Mouse (Mus musculus): ENCODE measurements at regions not wholly inside any gene's neighbourhood (a gene's known extent, or its start where the extent isn't known, plus 50 kb on each side); places are given as distances from the start of the nearest gene placed in this dataset.
"Not testable (repeated sequence)": the region's sequence is repeated elsewhere in the genome, so short reads cannot be mapped to it uniquely, and the experiment has no call there.

DNA sequence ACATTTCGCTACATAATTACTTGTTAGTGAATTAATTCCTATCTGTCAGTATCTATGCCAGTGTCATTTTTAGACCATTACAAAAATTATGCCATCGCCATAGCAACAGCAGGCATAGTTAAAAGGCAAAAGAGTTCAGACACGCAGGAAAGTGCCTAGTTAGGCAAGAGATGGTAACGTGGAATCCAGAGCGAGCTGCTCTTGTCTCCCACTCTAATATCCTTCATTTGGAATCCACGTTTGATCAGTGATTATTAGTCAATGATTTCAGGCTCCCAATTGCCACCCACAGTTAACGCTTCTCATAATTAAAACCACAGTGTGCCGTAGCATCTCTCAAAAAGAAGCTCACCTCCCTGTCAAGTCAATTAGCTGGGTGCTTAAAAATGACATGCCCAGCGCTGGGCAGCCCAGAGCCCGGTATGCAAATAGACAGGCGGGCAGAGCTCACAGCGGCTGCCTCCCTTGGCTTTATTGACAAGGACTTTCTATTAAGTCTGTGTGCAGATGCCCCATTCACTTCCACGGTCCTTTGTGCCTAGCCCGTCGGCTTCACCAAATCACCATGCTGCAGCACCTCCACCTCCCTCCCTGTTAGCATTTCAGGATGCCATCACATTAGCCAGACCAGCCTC, 325.4 kb upstream of the Irx2 start:
- DNase-seq (ENCODE audit: low read depth): peak; percentile 65

GRCm38 (mm10) chr13:72324041-72324690, 304.5 kb upstream of the Irx2 start:
- no peak for TF ChIP-seq CTCF (IDR thresholded peaks at IDR 0.05; ENCODE audit: borderline replicate concordance, extremely low read depth, insufficient read depth, insufficient read length)
- no peak for TF ChIP-seq POLR2A (IDR thresholded peaks at IDR 0.05; ENCODE audit: borderline replicate concordance, extremely low read depth, insufficient read depth, insufficient read length, poor library complexity, severe bottlenecking)
- DNase-seq (ENCODE audit: low read depth): peak; percentile 64

More for the DNA sequence above, 325.4 kb upstream of the Irx2 start:
- TF ChIP-seq CTCF (IDR thresholded peaks at IDR 0.05; ENCODE audit: borderline replicate concordance, extremely low read depth, insufficient read depth, insufficient read length) (no peak), POLR2A (IDR thresholded peaks at IDR 0.05; ENCODE audit: borderline replicate concordance, extremely low read depth, insufficient read depth, insufficient read length, poor library complexity, severe bottlenecking) (no peak)

DNA sequence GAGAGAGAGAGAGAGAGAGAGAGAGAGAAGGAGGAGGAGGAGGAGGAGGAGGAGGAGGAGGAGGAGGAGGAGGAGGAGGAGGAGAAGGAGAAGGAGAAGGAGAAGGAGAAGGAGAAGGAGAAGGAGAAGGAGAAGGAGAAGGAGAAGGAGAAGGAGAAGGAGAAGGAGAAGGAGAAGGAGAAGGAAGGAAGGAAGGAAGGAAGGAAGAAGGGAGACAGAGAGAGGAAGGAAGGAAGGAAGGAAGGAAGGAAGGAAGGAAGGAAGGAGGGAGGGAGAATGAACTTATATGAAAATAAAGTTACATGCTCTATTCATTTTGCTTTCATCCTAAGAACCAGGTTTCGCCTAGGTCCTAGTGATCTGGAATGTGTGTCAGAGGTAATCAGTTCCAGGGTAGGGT, 302.4 kb upstream of the Irx2 start:
- DNase-seq (ENCODE audit: low read depth): not testable (repeated sequence)

DNA sequence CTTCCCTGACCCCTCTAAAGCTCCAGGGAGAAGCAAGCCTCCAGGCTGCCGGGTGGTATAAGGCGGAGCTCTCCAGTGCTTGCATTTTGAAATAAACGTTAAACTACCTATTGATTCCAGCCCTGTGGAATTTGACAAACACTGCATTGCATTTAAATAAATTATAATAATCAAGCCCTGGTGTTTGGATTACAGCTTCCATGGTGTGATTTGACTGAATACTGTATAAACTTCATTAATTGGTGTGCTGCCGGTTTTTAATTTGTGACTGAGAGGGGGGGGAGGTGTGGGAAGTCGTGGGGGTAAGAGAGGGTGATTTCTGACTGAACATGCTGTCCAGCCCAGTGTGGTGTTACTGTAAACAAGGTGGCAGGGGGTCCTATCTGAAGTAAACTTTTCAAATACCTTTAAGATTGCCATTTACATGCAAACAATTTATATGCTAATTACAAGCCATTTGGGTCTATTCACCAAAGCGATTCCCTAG, 282.9 kb upstream of the Irx2 start:
- DNase-seq (ENCODE audit: low read depth): peak; percentile 85

DNA sequence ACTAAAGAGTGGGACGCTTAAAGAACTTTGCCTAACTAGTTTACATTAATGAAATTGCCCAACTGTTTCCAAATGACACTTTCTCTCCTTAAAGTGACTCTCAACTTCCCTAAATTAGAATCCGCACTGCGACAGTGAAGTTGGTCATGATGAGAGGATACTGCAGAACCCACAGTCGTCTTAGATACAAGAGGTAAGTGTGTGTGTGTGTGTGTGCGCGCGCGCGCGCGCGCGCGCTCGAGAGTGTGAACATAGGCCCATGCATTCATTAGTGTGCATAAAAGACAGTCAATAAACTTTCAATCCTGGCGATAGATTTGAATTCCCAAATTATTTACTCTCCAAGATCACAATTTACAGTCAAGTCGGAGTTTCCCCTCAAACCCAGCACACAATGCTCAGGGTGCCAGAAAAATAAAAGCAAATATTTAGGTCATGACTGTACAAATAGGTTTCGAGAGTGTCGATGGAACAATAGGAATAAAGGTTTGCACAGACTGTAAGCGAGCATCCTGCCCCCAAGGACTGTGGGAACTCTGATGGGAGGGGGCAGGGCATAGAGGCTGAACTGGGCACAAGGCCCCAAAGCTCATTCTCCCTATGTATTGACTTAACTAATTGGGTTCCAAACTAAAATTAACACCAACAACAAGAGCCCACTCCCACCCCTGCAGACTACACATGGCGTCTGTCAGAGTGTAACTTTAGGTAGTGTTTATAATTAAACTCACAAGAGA, 282.2 kb upstream of the Irx2 start:
- TF ChIP-seq CTCF (IDR thresholded peaks at IDR 0.05; ENCODE audit: borderline replicate concordance, extremely low read depth, insufficient read depth, insufficient read length): no peak

More for the DNA sequence above, 282.9 kb upstream of the Irx2 start:
- TF ChIP-seq CTCF (IDR thresholded peaks at IDR 0.05; ENCODE audit: borderline replicate concordance, extremely low read depth, insufficient read depth, insufficient read length) (no peak), POLR2A (IDR thresholded peaks at IDR 0.05; ENCODE audit: borderline replicate concordance, extremely low read depth, insufficient read depth, insufficient read length, poor library complexity, severe bottlenecking) (no peak)

GRCm38 (mm10) chr13:72346944-72347586, 281.6 kb upstream of the Irx2 start:
- no peak for TF ChIP-seq POLR2A (IDR thresholded peaks at IDR 0.05; ENCODE audit: borderline replicate concordance, extremely low read depth, insufficient read depth, insufficient read length, poor library complexity, severe bottlenecking)
- no peak for TF ChIP-seq CTCF (IDR thresholded peaks at IDR 0.05; ENCODE audit: borderline replicate concordance, extremely low read depth, insufficient read depth, insufficient read length)
- peak; percentile 20 for DNase-seq (ENCODE audit: low read depth)

More for the DNA sequence above, 282.2 kb upstream of the Irx2 start:
- peak; percentile 56 for DNase-seq (ENCODE audit: low read depth)

- TF ChIP-seq POLR2A (IDR thresholded peaks at IDR 0.05; ENCODE audit: borderline replicate concordance, extremely low read depth, insufficient read depth, insufficient read length, poor library complexity, severe bottlenecking) (no peak), CTCF (IDR thresholded peaks at IDR 0.05; ENCODE audit: borderline replicate concordance, extremely low read depth, insufficient read depth, insufficient read length) (no peak)
- peak; percentile 88 for DNase-seq (ENCODE audit: low read depth)
Measured at GRCm38 (mm10) chr13:72352641-72353181, 275.9 kb upstream of the Irx2 start.

DNA sequence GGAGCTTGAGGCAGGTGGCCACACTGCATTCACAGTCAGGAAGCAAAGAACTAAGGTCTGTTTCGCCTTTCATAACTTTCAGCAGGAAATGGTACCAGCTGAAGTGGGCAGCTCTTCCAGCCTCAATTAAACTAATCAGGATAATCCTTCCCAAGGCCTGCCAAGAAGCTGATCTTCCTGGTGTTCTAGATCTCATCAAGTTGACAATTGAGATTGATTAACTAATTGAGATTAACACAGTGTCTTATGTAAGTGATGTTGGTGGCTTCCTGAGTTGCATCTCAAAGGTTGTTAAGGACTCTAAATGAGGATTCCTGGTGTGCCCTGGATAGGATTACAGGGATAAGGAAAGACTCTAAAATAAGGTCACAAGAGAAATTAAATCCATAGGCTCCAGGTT, 273.3 kb upstream of the Irx2 start:
- DNase-seq (ENCODE audit: low read depth): no peak
- TF ChIP-seq CTCF (IDR thresholded peaks at IDR 0.05; ENCODE audit: borderline replicate concordance, extremely low read depth, insufficient read depth, insufficient read length): no peak
- TF ChIP-seq POLR2A (IDR thresholded peaks at IDR 0.05; ENCODE audit: borderline replicate concordance, extremely low read depth, insufficient read depth, insufficient read length, poor library complexity, severe bottlenecking): no peak

DNA sequence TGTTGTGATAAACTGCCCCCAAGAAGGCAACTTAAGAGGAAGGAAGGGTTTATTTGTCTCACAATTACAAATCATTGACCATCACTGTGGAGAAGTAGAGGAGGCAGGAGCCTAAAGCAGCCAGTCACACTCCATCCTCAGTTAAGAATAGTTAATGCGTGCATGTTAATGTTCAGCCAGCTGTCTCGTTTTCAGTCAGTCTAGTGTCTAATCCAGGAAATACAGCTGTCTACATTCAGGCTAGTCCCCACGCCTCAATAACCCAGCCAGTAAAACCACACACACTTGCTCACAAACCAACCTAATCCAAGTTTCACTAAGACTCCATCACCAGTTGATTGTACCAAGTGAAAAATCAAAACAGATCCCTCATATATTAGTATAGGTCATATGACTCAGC, 272.8 kb upstream of the Irx2 start:
- TF ChIP-seq CTCF (IDR thresholded peaks at IDR 0.05; ENCODE audit: borderline replicate concordance, extremely low read depth, insufficient read depth, insufficient read length) (no peak), POLR2A (IDR thresholded peaks at IDR 0.05; ENCODE audit: borderline replicate concordance, extremely low read depth, insufficient read depth, insufficient read length, poor library complexity, severe bottlenecking) (no peak)
- no peak for DNase-seq (ENCODE audit: low read depth)

GRCm38 (mm10) chr13:72358243-72358904, 270.2 kb upstream of the Irx2 start:
- peak; percentile 23 for DNase-seq (ENCODE audit: low read depth)
- TF ChIP-seq CTCF (IDR thresholded peaks at IDR 0.05; ENCODE audit: borderline replicate concordance, extremely low read depth, insufficient read depth, insufficient read length): no peak
- TF ChIP-seq POLR2A (IDR thresholded peaks at IDR 0.05; ENCODE audit: borderline replicate concordance, extremely low read depth, insufficient read depth, insufficient read length, poor library complexity, severe bottlenecking): no peak

Measured in brain, embryonic 14.5 days (tissue).